Mouse (Mus musculus) liver, embryonic 15.5 days (tissue): Measurements from ENCODE around the gene 4931417E11Rik. TPM values are rescaled to one million over a fixed set of nuclear protein-coding genes. Genes with fewer than 3 reads are reported as not detected.

ENCODE experiments used
- ATAC-seq: fragments of 200-750 bp; cut with Nextera tagmentation; 2 replicates; pipeline ENCODE4 v1.8.0; 2017; ENCODE audit warnings: moderate number of reproducible peaks, mild to moderate bottlenecking, moderate library complexity; ENCODE audit not compliant: insufficient read depth
- H3K27ac ChIP-seq: fragments of 300-500 bp; sonication (generic); replicated peaks from 2 replicates; pipeline ENCODE4 v1.5.1; 2015; ENCODE audit warnings: mild to moderate bottlenecking, inconsistent platforms
- H3K27me3 ChIP-seq: fragments of 300-500 bp; sonication (generic); 2 replicates; pipeline ENCODE4 v1.6.1; 2015; ENCODE audit warnings: mild to moderate bottlenecking, inconsistent platforms
- H3K36me3 ChIP-seq: fragments of 300-500 bp; sonication (generic); replicated peaks from 2 replicates; pipeline ENCODE4 v1.6.1; 2015; ENCODE audit warnings: moderate library complexity, mild to moderate bottlenecking, inconsistent platforms
- H3K4me1 ChIP-seq: fragments of 300-500 bp; sonication (generic); replicated peaks from 2 replicates; pipeline ENCODE4 v1.6.1; 2015; ENCODE audit warnings: inconsistent platforms
- H3K4me2 ChIP-seq: fragments of 300-500 bp; sonication (generic); 2 replicates; pipeline ENCODE4 v1.6.1; 2015; ENCODE audit warnings: moderate library complexity, mild to moderate bottlenecking, inconsistent platforms
- H3K4me3 ChIP-seq: fragments of 300-500 bp; sonication (generic); replicated peaks from 2 replicates; pipeline ENCODE4 v1.5.1; 2015; ENCODE audit warnings: mild to moderate bottlenecking, inconsistent platforms
- H3K9ac ChIP-seq: fragments of 300-500 bp; sonication (generic); 2 replicates; pipeline ENCODE4 v1.6.1; 2015; ENCODE audit warnings: moderate library complexity, mild to moderate bottlenecking, inconsistent platforms
- H3K9me3 ChIP-seq: fragments of 300-500 bp; sonication (generic); replicated peaks from 2 replicates; pipeline ENCODE4 v1.6.1; 2016; ENCODE audit warnings: inconsistent platforms
- WGBS: fragments of 180-500 bp; shearing (Covaris S2); methylation state at CpG from one replicate; pipeline ENCODE4 v1.1.7; 2015; ENCODE audit warnings: mixed read lengths; ENCODE audit not compliant: insufficient replicate concordance; 5-methylcytosine and 5-hydroxymethylcytosine counted together
- polyA plus RNA-seq: library from polyadenylated mRNA; unstranded; fragments of >200 nt; fragmentation: Nextera tagmentation; extraction: Ambion mirVana; gene quantifications from 2 replicates; pipeline ENCODE4 v1.2.1, GENCODE M21; 2015

Gene 4931417E11Rik
- not detected in 2 replicates for polyA plus RNA-seq

- ATAC-seq: no peak
- no peak within 1 kb of the TSS for H3K27ac ChIP-seq
These were observed at the start of gene 4931417E11Rik for GRCm38 (mm10) chr6:73469567-73469966. Gene 4931417E11Rik, minus strand, starts transcription at chr6:73469667.

GRCm38 (mm10) chr6:73517818-73518396 is 48.4 kb upstream of the 4931417E11Rik start:
- no peaks in the 10 kb centered on the region for H3K27me3 ChIP-seq
- H3K36me3 ChIP-seq: no peaks in the 10 kb centered on the region
- H3K4me2 ChIP-seq: no peak overlapping the region
- ATAC-seq: no peak
- no peak overlapping the region for H3K9ac ChIP-seq
- no peak overlapping the region for H3K27ac ChIP-seq
- H3K9me3 ChIP-seq: no peaks in the 10 kb centered on the region
- H3K4me1 ChIP-seq: no peaks in the 10 kb centered on the region
- no peak overlapping the region for H3K4me3 ChIP-seq
- 20% methylated on average over 14 of the region's 14 CpGs for WGBS

More at GRCm38 (mm10) chr6:73469567-73469966, at the start of gene 4931417E11Rik:
- Histone ChIP-seq H3K4me1 (no peaks in the 10 kb centered on the region), H3K4me3 (no peak within 1 kb of the TSS), H3K9me3 (no peaks in the 10 kb centered on the region), H3K27me3 (no peaks in the 10 kb centered on the region), H3K4me2 (no peak within 1 kb of the TSS), H3K36me3 (no peaks in the 10 kb centered on the region), H3K9ac (no peak within 1 kb of the TSS)
- 73% methylated on average over 8 of the region's 8 CpGs for WGBS

- H3K4me3 ChIP-seq: no peak overlapping the region
- H3K4me1 ChIP-seq: no peaks in the 10 kb centered on the region
- no peaks in the 10 kb centered on the region for H3K9me3 ChIP-seq
- no peaks in the 10 kb centered on the region for H3K27me3 ChIP-seq
- H3K9ac ChIP-seq: no peak overlapping the region
- H3K27ac ChIP-seq: no peak overlapping the region
- no peaks in the 10 kb centered on the region for H3K36me3 ChIP-seq
- no peak overlapping the region for H3K4me2 ChIP-seq
- WGBS: 23% methylated on average over 1 of the region's 1 CpGs
- no peak for ATAC-seq
These were observed 43.4 kb upstream of the 4931417E11Rik start for GRCm38 (mm10) chr6:73512907-73513306.

GRCm38 (mm10) chr6:73499631-73500030 is 30.2 kb upstream of the 4931417E11Rik start:
- H3K27ac ChIP-seq: no peak overlapping the region
- H3K9me3 ChIP-seq: no peaks in the 10 kb centered on the region
- WGBS: 62% methylated on average over 7 of the region's 7 CpGs
- no peak overlapping the region for H3K4me2 ChIP-seq
- no peaks in the 10 kb centered on the region for H3K4me1 ChIP-seq
- no peak overlapping the region for H3K9ac ChIP-seq
- H3K27me3 ChIP-seq: no peaks in the 10 kb centered on the region
- no peaks in the 10 kb centered on the region for H3K36me3 ChIP-seq
- no peak overlapping the region for H3K4me3 ChIP-seq
- ATAC-seq: no peak

GRCm38 (mm10) chr6:73497321-73497720 is 27.9 kb upstream of the 4931417E11Rik start:
- H3K4me1 ChIP-seq: no peaks in the 10 kb centered on the region
- 56% methylated on average over 2 of the region's 2 CpGs for WGBS
- no peaks in the 10 kb centered on the region for H3K27me3 ChIP-seq
- ATAC-seq: no peak
- H3K36me3 ChIP-seq: no peaks in the 10 kb centered on the region
- no peak overlapping the region for H3K4me3 ChIP-seq
- H3K27ac ChIP-seq: no peak overlapping the region
- no peaks in the 10 kb centered on the region for H3K9me3 ChIP-seq
- no peak overlapping the region for H3K4me2 ChIP-seq
- H3K9ac ChIP-seq: no peak overlapping the region

GRCm38 (mm10) chr6:73490524-73490923 is 21.1 kb upstream of the 4931417E11Rik start:
- Histone ChIP-seq H3K9ac (no peak overlapping the region), H3K27me3 (no peaks in the 10 kb centered on the region), H3K4me1 (no peaks in the 10 kb centered on the region), H3K4me2 (no peak overlapping the region), H3K4me3 (no peak overlapping the region), H3K36me3 (no peaks in the 10 kb centered on the region), H3K9me3 (no peaks in the 10 kb centered on the region), H3K27ac (no peak overlapping the region)
- ATAC-seq: no peak
- 76% methylated on average over 1 of the region's 1 CpGs for WGBS

- Histone ChIP-seq H3K4me1 (no peaks in the 10 kb centered on the region), H3K27ac (no peak overlapping the region), H3K4me2 (no peak overlapping the region), H3K9me3 (no peaks in the 10 kb centered on the region), H3K4me3 (no peak overlapping the region), H3K9ac (no peak overlapping the region), H3K36me3 (no peaks in the 10 kb centered on the region), H3K27me3 (no peaks in the 10 kb centered on the region)
- no peak for ATAC-seq
- WGBS: 66% methylated on average over 3 of the region's 3 CpGs
These were observed 16.1 kb upstream of the 4931417E11Rik start for GRCm38 (mm10) chr6:73485616-73486015.

- H3K4me2 ChIP-seq: no peak overlapping the region
- no peaks in the 10 kb centered on the region for H3K27me3 ChIP-seq
- H3K9ac ChIP-seq: no peak overlapping the region
- WGBS: 51% methylated on average over 3 of the region's 3 CpGs
- H3K36me3 ChIP-seq: no peaks in the 10 kb centered on the region
- no peak for ATAC-seq
- H3K27ac ChIP-seq: no peak overlapping the region
- no peaks in the 10 kb centered on the region for H3K4me1 ChIP-seq
- H3K9me3 ChIP-seq: no peaks in the 10 kb centered on the region
- no peak overlapping the region for H3K4me3 ChIP-seq
These were observed 3.4 kb downstream of the 4931417E11Rik start for GRCm38 (mm10) chr6:73466084-73466483.

- Histone ChIP-seq H3K4me2 (no peak overlapping the region), H3K9ac (no peak overlapping the region), H3K36me3 (no peaks in the 10 kb centered on the region), H3K27me3 (no peaks in the 10 kb centered on the region), H3K9me3 (no peaks in the 10 kb centered on the region), H3K4me3 (no peak overlapping the region), H3K27ac (no peak overlapping the region), H3K4me1 (no peaks in the 10 kb centered on the region)
- 53% methylated on average over 5 of the region's 5 CpGs for WGBS
- no peak for ATAC-seq
These were observed 6.9 kb downstream of the 4931417E11Rik start for GRCm38 (mm10) chr6:73462543-73462942.

- Histone ChIP-seq H3K36me3 (no peaks in the 10 kb centered on the region), H3K4me2 (no peak overlapping the region), H3K27me3 (no peaks in the 10 kb centered on the region), H3K4me1 (no peaks in the 10 kb centered on the region), H3K9ac (no peak overlapping the region), H3K4me3 (no peak overlapping the region), H3K27ac (no peak overlapping the region), H3K9me3 (no peaks in the 10 kb centered on the region)
- ATAC-seq: no peak
- 23% methylated on average over 3 of the region's 3 CpGs for WGBS
These were observed 35.6 kb downstream of the 4931417E11Rik start for GRCm38 (mm10) chr6:73433912-73434311.

- Histone ChIP-seq H3K9ac (no peak overlapping the region), H3K4me1 (no peaks in the 10 kb centered on the region), H3K27ac (no peak overlapping the region), H3K27me3 (no peaks in the 10 kb centered on the region), H3K36me3 (no peaks in the 10 kb centered on the region), H3K9me3 (no peaks in the 10 kb centered on the region), H3K4me2 (no peak overlapping the region), H3K4me3 (no peak overlapping the region)
- ATAC-seq: no peak
- 45% methylated on average over 14 of the region's 14 CpGs for WGBS
These were observed 40.7 kb downstream of the 4931417E11Rik start for GRCm38 (mm10) chr6:73428618-73429336.
